Mouse (Mus musculus) forebrain, postnatal 0 days (tissue): ENCODE measurements around the gene Pex10. TPM values are rescaled to one million over a fixed set of nuclear protein-coding genes. Genes with fewer than 3 reads are reported as not detected.

Source experiments
- ATAC-seq: fragments of 200-750 bp; cut with Nextera tagmentation; 2 replicates; pipeline ENCODE4 v1.8.0; 2017; ENCODE audit warnings: mild to moderate bottlenecking, moderate library complexity
- DNase-seq: peaks from one replicate; pipeline ENCODE4 v3.0.0-alpha.2; 2015
- H3K27ac ChIP-seq: fragments of 300-500 bp; sonication (generic); 2 replicates; pipeline ENCODE4 v1.5.1; 2014; ENCODE audit warnings: low read depth, mild to moderate bottlenecking, antibody characterized with exemption, low read length, moderate library complexity, mixed read lengths
- H3K27me3 ChIP-seq: fragments of 300-500 bp; sonication (generic); 2 replicates; pipeline ENCODE4 v1.6.1; 2014; ENCODE audit warnings: mild to moderate bottlenecking, low read length, mixed read lengths; ENCODE audit not compliant: insufficient read depth
- H3K36me3 ChIP-seq: fragments of 300-500 bp; sonication (generic); 2 replicates; pipeline ENCODE4 v1.6.1; 2014; ENCODE audit warnings: mild to moderate bottlenecking, moderate library complexity; ENCODE audit not compliant: insufficient read depth
- H3K4me1 ChIP-seq: fragments of 300-500 bp; sonication (generic); 2 replicates; pipeline ENCODE4 v1.6.1; 2014; ENCODE audit warnings: antibody characterized with exemption; ENCODE audit not compliant: insufficient read depth
- H3K4me2 ChIP-seq: fragments of 300-500 bp; sonication (generic); 2 replicates; pipeline ENCODE4 v1.6.1; 2014; ENCODE audit warnings: low read depth, mild to moderate bottlenecking, moderate library complexity
- H3K4me3 ChIP-seq: fragments of 300-500 bp; sonication (generic); 2 replicates; pipeline ENCODE4 v1.5.1; 2014; ENCODE audit warnings: low read depth, low read length, mixed read lengths
- H3K9ac ChIP-seq: fragments of 300-500 bp; sonication (generic); 2 replicates; pipeline ENCODE4 v1.6.1; 2014; ENCODE audit warnings: mild to moderate bottlenecking
- H3K9me3 ChIP-seq: fragments of 300-500 bp; sonication (generic); 2 replicates; pipeline ENCODE4 v1.6.1; 2016; ENCODE audit warnings: low read length
- CTCF ChIP-seq: sonication (generic); IDR thresholded peaks from 2 replicates; pipeline ENCODE4 v1.5.1; 2016; ENCODE audit warnings: antibody characterized with exemption, control low read depth, low read depth
- WGBS: fragments of 180-500 bp; shearing (Covaris S2); extraction: QIAGEN DNeasy Blood & Tissue Kit; methylation state at CpG from one replicate; pipeline ENCODE4 v1.1.7; 2014; 5-methylcytosine and 5-hydroxymethylcytosine counted together
- polyA plus RNA-seq: library from polyadenylated mRNA; unstranded; fragments of >200 nt; fragmentation: Nextera tagmentation; extraction: Ambion mirVana; gene quantifications from 2 replicates; pipeline ENCODE4 v1.2.1, GENCODE M21; 2015
- total RNA-seq: library from RNA; depleted of rRNA; stranded (reverse); fragments of >200 nt; gene quantifications from 2 replicates; pipeline ENCODE4 v1.2.3, GENCODE M21; 2014

The Pex10 gene
- total and polyA plus RNA-seq, 2 experiments from 2014 or later, result 14.0 to 16.9 TPM

DNA sequence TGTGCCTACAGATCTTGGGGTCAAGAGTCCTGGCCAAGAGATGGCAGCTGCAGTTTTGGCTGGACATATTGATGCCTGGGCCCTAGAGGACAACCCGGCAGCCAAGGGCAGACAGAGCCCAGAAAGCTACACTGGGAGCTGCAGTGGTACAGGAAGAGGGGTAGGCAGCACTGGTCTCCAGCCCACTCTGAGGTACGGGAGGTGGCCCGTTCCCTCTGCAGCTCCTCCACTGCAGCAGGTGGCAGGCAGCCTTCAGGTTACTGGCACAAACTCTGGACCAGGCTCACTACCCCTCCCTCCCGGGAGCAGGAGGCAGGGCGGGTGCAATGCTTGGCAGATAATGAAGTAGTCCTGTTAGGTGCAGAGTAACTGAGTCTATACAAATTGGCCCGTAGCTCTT lies 26.1 kb upstream of the Pex10 start:
- no peak overlapping the region for H3K27ac ChIP-seq
- H3K36me3 ChIP-seq, result no peaks in the 10 kb centered on the region
- no peaks in the 10 kb centered on the region for H3K9me3 ChIP-seq
- ATAC-seq, result no peak
- H3K4me3 ChIP-seq, result 0 out of 2 replicates have a peak overlapping the region, but pooled peaks have one; percentile 12
- H3K4me2 ChIP-seq, result peak overlapping the region; percentile 36
- H3K27me3 ChIP-seq, result peaks cover 16% of the 10 kb centered on the region
- peak overlapping the region; percentile 19; the same call in 1 of the 2 replicates for H3K9ac ChIP-seq
- no peak for DNase-seq
- 37% methylated on average over 6 of the region's 6 CpGs for WGBS
- peaks cover 16% of the 10 kb centered on the region for H3K4me1 ChIP-seq
- TF ChIP-seq CTCF, result no peak

DNA sequence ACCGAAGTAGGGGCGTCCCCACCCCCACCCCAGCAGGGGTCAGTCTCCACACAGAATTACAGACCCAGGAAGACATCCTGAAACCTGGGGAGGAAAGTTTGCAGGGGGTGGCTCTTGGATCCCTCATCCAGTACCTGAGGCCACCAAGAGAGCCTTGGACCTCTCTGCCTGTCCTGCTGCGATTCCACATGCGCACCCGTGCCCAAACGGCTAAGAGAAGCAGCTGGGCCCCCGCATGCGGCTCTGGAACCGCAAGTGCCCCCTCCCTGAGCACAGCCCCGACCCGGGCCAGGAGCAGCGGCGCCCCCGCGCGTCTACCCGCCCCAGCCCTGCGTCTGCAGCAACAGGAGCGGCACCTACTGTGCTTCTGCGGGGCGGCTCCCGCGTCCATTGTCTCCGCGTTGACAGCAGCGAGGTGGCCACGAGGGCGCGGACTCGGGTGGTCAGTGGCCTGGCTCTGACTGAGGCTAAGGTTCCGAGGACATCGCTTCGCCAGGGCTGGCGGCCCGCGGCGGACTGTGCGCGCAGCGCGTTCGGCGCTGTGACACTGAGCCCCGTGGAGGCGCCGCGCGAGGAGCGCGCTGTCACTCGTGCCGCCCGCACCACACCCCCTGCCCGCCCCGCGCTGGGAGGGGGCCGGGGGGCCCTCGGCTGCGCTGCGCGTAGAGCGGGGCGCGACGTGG lies 24.1 kb upstream of the Pex10 start:
- peak overlapping the region; percentile 52 for H3K4me3 ChIP-seq
- H3K4me2 ChIP-seq, result peak overlapping the region; percentile 91
- H3K27ac ChIP-seq, result 0 out of 2 replicates have a peak overlapping the region, but pooled peaks have one; percentile 15
- peaks cover 16% of the 10 kb centered on the region for H3K4me1 ChIP-seq
- peaks cover 16% of the 10 kb centered on the region for H3K27me3 ChIP-seq
- no peaks in the 10 kb centered on the region for H3K9me3 ChIP-seq
- ATAC-seq (peak; percentile 89), DNase-seq (peak; percentile 73)
- TF ChIP-seq CTCF, result peak; percentile 40; the same call in 1 of the 2 replicates
- WGBS, result 2% methylated on average over 60 of the region's 65 CpGs
- no peaks in the 10 kb centered on the region for H3K36me3 ChIP-seq
- peak overlapping the region; percentile 70 for H3K9ac ChIP-seq

GRCm38 (mm10) chr4:155043289-155043625 lies 23.6 kb upstream of the Pex10 start:
- WGBS, result 4% methylated on average over 25 of the region's 25 CpGs
- ATAC-seq, result no peak
- peak overlapping the region; percentile 52 for H3K4me3 ChIP-seq
- peaks cover 16% of the 10 kb centered on the region for H3K27me3 ChIP-seq
- no peak overlapping the region for H3K27ac ChIP-seq
- H3K4me1 ChIP-seq, result peaks cover 16% of the 10 kb centered on the region
- H3K36me3 ChIP-seq, result no peaks in the 10 kb centered on the region
- H3K9ac ChIP-seq, result peak overlapping the region; percentile 70
- TF ChIP-seq CTCF, result no peak
- peak overlapping the region; percentile 91 for H3K4me2 ChIP-seq
- DNase-seq, result no peak
- H3K9me3 ChIP-seq, result no peaks in the 10 kb centered on the region

GRCm38 (mm10) chr4:155046636-155047035 lies 20.2 kb upstream of the Pex10 start:
- H3K27me3 ChIP-seq, result peaks cover 16% of the 10 kb centered on the region
- peak overlapping the region; percentile 35; the same call in 1 of the 2 replicates for H3K27ac ChIP-seq
- H3K4me2 ChIP-seq, result no peak overlapping the region
- H3K9ac ChIP-seq, result no peak overlapping the region
- ATAC-seq (no peak; the same call in 1 of the 2 replicates), DNase-seq (no peak)
- H3K4me1 ChIP-seq, result peaks cover 7% of the 10 kb centered on the region; the same call in 1 of the 2 replicates
- WGBS, result 71% methylated on average over 14 of the region's 14 CpGs
- no peak overlapping the region for H3K4me3 ChIP-seq
- H3K9me3 ChIP-seq, result no peaks in the 10 kb centered on the region
- H3K36me3 ChIP-seq, result no peaks in the 10 kb centered on the region
- no peak for TF ChIP-seq CTCF

DNA sequence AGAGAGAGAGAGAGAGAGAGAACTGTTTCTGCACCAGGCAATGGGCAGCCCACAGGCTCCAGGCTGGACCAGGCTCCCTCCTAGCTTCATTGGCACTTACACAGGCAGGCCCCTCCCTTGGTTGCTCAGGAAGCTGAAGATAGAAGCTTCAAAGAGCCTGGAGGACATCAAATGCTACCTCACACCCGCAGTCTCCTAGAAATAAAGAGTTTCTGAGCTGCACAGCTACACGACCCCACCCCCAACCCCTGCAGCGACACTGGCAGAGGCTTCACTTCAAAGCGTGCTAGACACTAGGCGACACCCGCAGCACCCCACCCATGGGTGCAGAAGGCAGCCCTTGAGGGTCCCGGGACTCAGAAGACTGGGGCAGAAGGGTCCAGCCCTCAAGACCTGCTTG lies 16.7 kb upstream of the Pex10 start:
- Histone ChIP-seq H3K36me3 (no peaks in the 10 kb centered on the region), H3K4me2 (no peak overlapping the region), H3K27me3 (no peaks in the 10 kb centered on the region; the same call in 1 of the 2 replicates), H3K4me3 (no peak overlapping the region), H3K4me1 (no peaks in the 10 kb centered on the region), H3K9me3 (no peaks in the 10 kb centered on the region), H3K27ac (no peak overlapping the region), H3K9ac (no peak overlapping the region)
- 86% methylated on average over 7 of the region's 7 CpGs for WGBS
- ATAC-seq (no peak), DNase-seq (no peak)
- no peak for TF ChIP-seq CTCF

GRCm38 (mm10) chr4:155056724-155057123 lies 10.1 kb upstream of the Pex10 start, which contains the start of gene Plch2:
Gene Plch2, minus strand, starts transcription at chr4:155056784.
- Histone ChIP-seq H3K9ac (no peak within 1 kb of the TSS), H3K4me1 (no peaks in the 10 kb centered on the region), H3K4me3 (no peak within 1 kb of the TSS), H3K36me3 (no peaks in the 10 kb centered on the region), H3K9me3 (no peaks in the 10 kb centered on the region), H3K4me2 (no peak within 1 kb of the TSS), H3K27ac (no peak within 1 kb of the TSS), H3K27me3 (no peaks in the 10 kb centered on the region)
- 34% methylated on average over 10 of the region's 10 CpGs for WGBS
- no peak for TF ChIP-seq CTCF
- DNase-seq, result no peak
- no peak for ATAC-seq

DNA sequence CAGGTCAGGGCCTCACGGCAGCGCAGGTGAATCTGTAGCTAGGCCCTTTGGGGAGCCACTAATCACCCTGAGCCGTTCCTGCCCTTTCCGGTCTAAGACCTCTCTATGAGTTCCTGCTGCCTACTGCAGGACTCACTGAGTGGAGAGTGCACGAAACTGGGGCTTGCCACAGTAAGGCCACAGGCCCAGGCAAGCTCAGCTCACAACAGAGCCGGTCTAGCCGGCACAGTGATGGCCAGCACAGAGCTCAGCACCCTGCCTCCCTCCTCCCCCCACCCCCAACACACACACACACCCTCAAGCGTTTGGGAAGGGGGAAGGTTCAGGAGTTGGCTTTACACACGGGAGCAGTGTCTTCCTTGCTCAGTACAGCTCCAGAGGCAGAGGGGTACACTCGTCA lies 8.5 kb upstream of the Pex10 start:
- Histone ChIP-seq H3K4me2 (no peak overlapping the region), H3K9me3 (no peaks in the 10 kb centered on the region), H3K4me1 (no peaks in the 10 kb centered on the region), H3K27ac (no peak overlapping the region), H3K9ac (no peak overlapping the region), H3K36me3 (no peaks in the 10 kb centered on the region), H3K27me3 (no peaks in the 10 kb centered on the region), H3K4me3 (no peak overlapping the region)
- DNase-seq (no peak), ATAC-seq (no peak)
- WGBS, result 44% methylated on average over 10 of the region's 10 CpGs
- no peak for TF ChIP-seq CTCF
